In the genomic region with DNA sequence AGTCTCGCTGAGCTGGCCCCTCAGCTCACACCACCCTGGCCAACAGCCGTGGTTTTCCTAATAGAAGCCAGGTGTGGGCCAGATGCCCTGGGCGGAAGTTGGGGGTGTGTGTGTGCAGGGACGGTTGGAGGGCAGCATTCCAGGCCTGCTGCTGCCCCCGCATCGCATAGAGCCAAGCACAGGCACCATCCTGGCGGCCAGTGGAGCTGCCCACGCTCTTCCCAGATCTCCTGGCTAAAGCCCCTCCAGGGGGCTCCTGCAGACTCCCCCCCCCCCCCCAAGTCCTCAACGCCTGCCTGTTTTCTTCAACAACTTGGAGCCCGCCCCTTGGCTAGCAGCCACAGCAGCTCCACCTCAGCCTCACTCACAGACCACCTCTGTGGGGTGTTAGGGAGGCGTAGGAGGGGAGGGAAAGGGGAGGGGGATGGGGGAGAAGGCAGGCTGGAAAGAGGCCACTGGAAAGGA, we compare ENCODE assay signal across 8 mouse cellular contexts. TPM values are rescaled to one million over a fixed set of nuclear protein-coding genes. Genes with fewer than 3 reads are reported as not detected.
DNase-seq lines count a peak whose midpoint lies in the region; ATAC-seq lines count a peak whose summit lies in the region.

No protein-coding gene starts in this region.

- 22% methylated on average over 11 of the region's 11 CpGs for WGBS in hindbrain, embryonic 10.5 days
- WGBS in midbrain, embryonic 10.5 days: 26% methylated on average over 11 of the region's 11 CpGs

- no peak for DNase-seq in frontal cortex, postnatal 25 days (ENCODE audit: low spot score in 2 of 2)
- peak; percentile 70 for DNase-seq in right cerebral cortex, adult 18-20 months
- no peak for DNase-seq in right cerebral cortex, postnatal 10 days (ENCODE audit: low spot score in 2 of 2)
- peak; percentile 76 for DNase-seq in hindbrain, embryonic 10.5 days (ENCODE audit: low spot score)
- DNase-seq in midbrain, embryonic 10.5 days (ENCODE audit: low spot score): peak; percentile 44
- no peak for DNase-seq in adrenal gland, postnatal 36 days

- ATAC-seq in frontal cortex, adult (ENCODE audit: low TSS enrichment): peak; percentile 36; the same call in 1 of the 2 replicates
- ATAC-seq in cerebellum, adult (ENCODE audit: insufficient number of reproducible peaks, low FRiP score, low TSS enrichment): no peak

- no peaks in the 10 kb centered on the region for H3K9me3 ChIP-seq in hindbrain, embryonic 10.5 days
- no peaks in the 10 kb centered on the region for H3K9me3 ChIP-seq in midbrain, embryonic 10.5 days (replicated peaks)

- peaks cover 41% of the 10 kb centered on the region for H3K4me1 ChIP-seq in hindbrain, embryonic 10.5 days (replicated peaks)
- peaks cover 38% of the 10 kb centered on the region for H3K4me1 ChIP-seq in midbrain, embryonic 10.5 days

- peaks cover 48% of the 10 kb centered on the region for H3K36me3 ChIP-seq in hindbrain, embryonic 10.5 days
- H3K36me3 ChIP-seq in midbrain, embryonic 10.5 days: peaks cover 34% of the 10 kb centered on the region

- H3K27me3 ChIP-seq in hindbrain, embryonic 10.5 days (ENCODE audit: insufficient read depth, poor library complexity, severe bottlenecking): no peaks in the 10 kb centered on the region
- no peaks in the 10 kb centered on the region for H3K27me3 ChIP-seq in midbrain, embryonic 10.5 days (ENCODE audit: low read depth, poor library complexity, severe bottlenecking)

- H3K4me3 ChIP-seq in hindbrain, embryonic 10.5 days: no peak overlapping the region
- H3K4me3 ChIP-seq in midbrain, embryonic 10.5 days: peak overlapping the region; percentile 27

- peak overlapping the region; percentile 74 for H3K27ac ChIP-seq in hindbrain, embryonic 10.5 days
- H3K27ac ChIP-seq in midbrain, embryonic 10.5 days (replicated peaks): peak overlapping the region; percentile 65

RNA-seq across cellular contexts. Expression of a gene that starts 19.0 kb away (rescaled TPM):
- polyA plus RNA-seq in hindbrain, embryonic 10.5 days (2016; fragmentation: Nextera tagmentation; extraction: Ambion mirVana): 60.7 and 62.7 TPM in 2 replicates
- polyA plus RNA-seq in midbrain, embryonic 10.5 days (2016; fragmentation: Nextera tagmentation; extraction: Ambion mirVana): 59.9 and 66.1 TPM in 2 replicates
- total RNA-seq in adrenal gland, postnatal 36 days (2021): 100 to 1,000 TPM; 118 to 143 TPM

RNA-seq across cellular contexts. Expression of a gene that starts 19.1 kb away (rescaled TPM):
- 10.3 and 12.6 TPM in 2 replicates for polyA plus RNA-seq in hindbrain, embryonic 10.5 days (2016; fragmentation: Nextera tagmentation; extraction: Ambion mirVana)
- 9.0 and 10.6 TPM in 2 replicates for polyA plus RNA-seq in midbrain, embryonic 10.5 days (2016; fragmentation: Nextera tagmentation; extraction: Ambion mirVana)
- total RNA-seq in adrenal gland, postnatal 36 days (2021): 10 to 100 TPM in 1 of 2 experiments, 1 to 10 TPM in 1; 8.9 to 15.1 TPM

RNA-seq across cellular contexts. Expression of a gene that starts 20.8 kb away (rescaled TPM):
- 24.4 and 25.5 TPM in 2 replicates for polyA plus RNA-seq in hindbrain, embryonic 10.5 days (2016; fragmentation: Nextera tagmentation; extraction: Ambion mirVana)
- polyA plus RNA-seq in midbrain, embryonic 10.5 days (2016; fragmentation: Nextera tagmentation; extraction: Ambion mirVana): 21.4 and 25.0 TPM in 2 replicates
- total RNA-seq in adrenal gland, postnatal 36 days (2021): 10 to 100 TPM; 24.6 to 25.1 TPM

RNA-seq across cellular contexts. Expression of a gene that starts 34.0 kb away (rescaled TPM):
- 88.0 and 131 TPM in 2 replicates for polyA plus RNA-seq in hindbrain, embryonic 10.5 days (2016; fragmentation: Nextera tagmentation; extraction: Ambion mirVana)
- polyA plus RNA-seq in midbrain, embryonic 10.5 days (2016; fragmentation: Nextera tagmentation; extraction: Ambion mirVana): 91.0 and 94.8 TPM in 2 replicates
- 100 to 1,000 TPM in 1 of 2 experiments, 10 to 100 TPM in 1; 95.3 to 109 TPM for total RNA-seq in adrenal gland, postnatal 36 days (2021)

Comparison
In these comparisons a context has a peak if more than half of its experiments do, and no peak if none do; other contexts are left out.
1. DNase-seq: peak in right cerebral cortex, adult 18-20 months (single experiment), hindbrain, embryonic 10.5 days (single experiment) and midbrain, embryonic 10.5 days (single experiment); none in frontal cortex, postnatal 25 days (0 of 2), right cerebral cortex, postnatal 10 days (0 of 2) and adrenal gland, postnatal 36 days (0 of 2).